ENCODE assay signal across 9 mouse cellular contexts in the genomic region with DNA sequence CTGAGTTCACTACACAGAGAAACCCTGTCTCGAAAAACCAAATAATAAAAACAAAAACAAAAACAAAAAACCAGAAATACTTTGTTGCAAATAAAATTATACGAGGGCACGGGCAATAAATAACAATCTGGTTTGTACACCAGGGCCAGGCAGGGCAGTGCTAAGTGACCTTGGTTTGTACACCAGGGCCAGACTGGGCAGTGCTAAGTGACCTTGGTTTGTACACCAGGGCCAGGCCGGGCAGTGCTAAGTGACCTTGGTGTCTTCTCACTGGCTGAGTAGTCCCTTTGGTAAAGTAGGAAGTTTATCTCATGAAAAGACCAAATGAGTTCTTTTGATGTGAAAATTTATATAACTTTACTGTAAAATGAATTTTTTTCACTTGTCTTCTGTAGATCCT.
"Had no signal": no experiment of that assay in that cellular context is flagged by ENCODE, and none has a peak within 500 bp of the region (broad histone marks: within the 10 kb centered on the region; RNA-seq: fewer than 3 reads in every experiment).

No protein-coding gene starts in this region.

- DNase-seq: kidney, adult 2 months; kidney, postnatal 25 days; layer of hippocampus, adult 9-11 months; layer of hippocampus, postnatal 36 days; liver; lung, adult 2 months; lung, postnatal 4 days; midbrain, embryonic 14.5 days; thymus, postnatal 36 days had no signal
